In the genomic region with DNA sequence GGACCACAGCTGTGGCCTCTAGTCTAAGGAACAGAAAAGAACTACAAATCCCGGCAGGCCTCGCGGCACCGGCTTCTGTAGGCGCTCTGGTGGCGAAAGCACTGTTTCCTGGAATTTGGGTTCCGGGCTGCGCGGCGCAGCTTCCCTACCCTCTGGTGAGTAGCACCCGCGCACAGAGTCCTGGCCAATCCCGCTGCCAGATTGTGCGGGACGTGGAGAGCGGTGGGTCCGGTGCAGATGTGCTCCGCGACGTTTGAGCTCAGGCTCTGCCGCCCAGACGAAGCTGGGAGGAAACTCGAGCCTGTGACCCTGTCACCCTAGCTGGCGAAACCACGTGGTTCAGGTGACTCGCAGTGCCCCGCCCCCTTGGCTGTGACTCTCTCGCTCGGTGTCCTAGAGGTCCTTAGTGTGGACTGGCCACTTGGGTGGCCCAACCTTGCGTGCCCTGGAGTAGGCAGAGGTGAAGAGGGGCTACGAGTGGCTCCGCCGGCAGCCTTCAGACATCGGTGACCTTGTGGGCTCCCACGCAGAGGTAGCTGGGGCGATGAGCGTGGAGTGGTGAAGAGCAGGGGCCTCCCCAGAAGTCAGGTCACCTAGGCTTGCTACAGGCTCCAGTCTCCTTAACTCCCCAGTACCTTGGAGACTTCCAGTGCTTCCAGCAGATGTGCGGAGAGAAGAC, we compare ENCODE assay signal across 7 mouse cellular contexts. TPM values are rescaled to one million over a fixed set of nuclear protein-coding genes. Genes with fewer than 3 reads are reported as not detected.
A peak's percentile ranks its signal among the peaks of the same experiment; 100 is the strongest.
DNase-seq lines count a peak whose midpoint lies in the region; ATAC-seq lines count a peak whose summit lies in the region.

A gene (plus strand): TSS at position 114 of the 679 bp plus-strand sequence.

- peak; percentile 92 for DNase-seq in adrenal gland, postnatal 10 days
- peak; percentile 91 for DNase-seq in embryonic facial prominence, embryonic 10.5 days (ENCODE audit: low spot score)
- peak; percentile 92 for DNase-seq in kidney, adult 11 months
- DNase-seq in limb, embryonic 10.5 days (ENCODE audit: low spot score): peak; percentile 88
- peak; percentile 55 for DNase-seq in spleen, adult 12 weeks (ENCODE audit: low spot score)

- H3K36me3 ChIP-seq in embryonic facial prominence, embryonic 10.5 days (replicated peaks): no peaks in the 10 kb centered on the region
- H3K36me3 ChIP-seq in limb, embryonic 10.5 days: no peaks in the 10 kb centered on the region
- H3K36me3 ChIP-seq in midbrain, embryonic 13.5 days: no peaks in the 10 kb centered on the region

- peak within 1 kb of the TSS; percentile 79 for H3K9ac ChIP-seq in midbrain, embryonic 13.5 days (replicated peaks)

- ATAC-seq in granulocyte monocyte progenitor cell, adult 5-6 weeks (replicated peaks; ENCODE audit: poor library complexity, severe bottlenecking): peak; percentile 92
- peak; percentile 98 for ATAC-seq in midbrain, embryonic 13.5 days

- under 1% methylated on average over 38 of the region's 38 CpGs for WGBS in embryonic facial prominence, embryonic 10.5 days
- WGBS in limb, embryonic 10.5 days: 1% methylated on average over 38 of the region's 38 CpGs
- WGBS in midbrain, embryonic 13.5 days: 1% methylated on average over 38 of the region's 38 CpGs

- H3K4me3 ChIP-seq in embryonic facial prominence, embryonic 10.5 days: peak within 1 kb of the TSS; percentile 81
- H3K4me3 ChIP-seq in limb, embryonic 10.5 days: peak within 1 kb of the TSS; percentile 77
- peak within 1 kb of the TSS; percentile 78 for H3K4me3 ChIP-seq in midbrain, embryonic 13.5 days (replicated peaks)

- no peaks in the 10 kb centered on the region for H3K27me3 ChIP-seq in embryonic facial prominence, embryonic 10.5 days (replicated peaks; ENCODE audit: low read depth, poor library complexity, severe bottlenecking)
- H3K27me3 ChIP-seq in limb, embryonic 10.5 days (ENCODE audit: low read depth, poor library complexity, severe bottlenecking): no peaks in the 10 kb centered on the region
- no peaks in the 10 kb centered on the region for H3K27me3 ChIP-seq in midbrain, embryonic 13.5 days

- H3K27ac ChIP-seq in embryonic facial prominence, embryonic 10.5 days (replicated peaks): peak within 1 kb of the TSS; percentile 88
- H3K27ac ChIP-seq in limb, embryonic 10.5 days: peak within 1 kb of the TSS; percentile 87
- H3K27ac ChIP-seq in midbrain, embryonic 13.5 days: peak within 1 kb of the TSS; percentile 73

- peaks cover 6% of the 10 kb centered on the region; the same call in 1 of the 2 replicates for H3K4me1 ChIP-seq in embryonic facial prominence, embryonic 10.5 days
- 0 out of 2 replicates have a peak, but pooled peaks cover 6% of the 10 kb centered on the region for H3K4me1 ChIP-seq in limb, embryonic 10.5 days
- peaks cover 7% of the 10 kb centered on the region for H3K4me1 ChIP-seq in midbrain, embryonic 13.5 days (replicated peaks)

- H3K9me3 ChIP-seq in embryonic facial prominence, embryonic 10.5 days: no peaks in the 10 kb centered on the region
- no peaks in the 10 kb centered on the region for H3K9me3 ChIP-seq in limb, embryonic 10.5 days (replicated peaks)
- no peaks in the 10 kb centered on the region for H3K9me3 ChIP-seq in midbrain, embryonic 13.5 days

- H3K4me2 ChIP-seq in midbrain, embryonic 13.5 days (replicated peaks): peak within 1 kb of the TSS; percentile 83

RNA-seq across cellular contexts. Expression of the gene that starts here (rescaled TPM):
- total RNA-seq in adrenal gland, postnatal 10 days (2021): 10 to 100 TPM; 23.3 to 27.9 TPM
- 21.8 and 23.7 TPM in 2 replicates for polyA plus RNA-seq in embryonic facial prominence, embryonic 10.5 days (2016; fragmentation: Nextera tagmentation; extraction: Ambion mirVana)
- total RNA-seq in granulocyte monocyte progenitor cell, adult 5-6 weeks (2014; fragmentation: Nextera tagmentation): 13.8 and 17.2 TPM in 2 replicates
- total RNA-seq in granulocyte monocyte progenitor cell, adult 5-6 weeks (2017): 20.3 and 29.4 TPM in 2 replicates
- polyA plus RNA-seq in limb, embryonic 10.5 days (2016; fragmentation: Nextera tagmentation; extraction: Ambion mirVana): 20.0 and 21.8 TPM in 2 replicates
- 26.4 and 27.2 TPM in 2 replicates for polyA plus RNA-seq in midbrain, embryonic 13.5 days (2015; fragmentation: Nextera tagmentation; extraction: Ambion mirVana)

Comparison
In these comparisons a context has a peak if more than half of its experiments do, and no peak if none do; other contexts are left out.
1. Peak in every context shown above with its lines: DNase-seq, ATAC-seq, H3K4me3 ChIP-seq and H3K27ac ChIP-seq.